Mouse (Mus musculus): ENCODE measurements around the gene Ccdc92b.

GRCm38 (mm10) chr11:74584946-74585723 lies 34.3 kb upstream of the Ccdc92b start:
- no peak for TF ChIP-seq POLR2A (IDR thresholded peaks at IDR 0.05; ENCODE audit: borderline replicate concordance, extremely low read depth, insufficient read depth, insufficient read length, poor library complexity, severe bottlenecking)
- TF ChIP-seq CTCF (IDR thresholded peaks at IDR 0.05; ENCODE audit: borderline replicate concordance, extremely low read depth, insufficient read depth, insufficient read length) = no peak
